Mouse (Mus musculus): ENCODE measurements around the gene Ak8. TPM values are rescaled to one million over a fixed set of nuclear protein-coding genes. Genes with fewer than 3 reads are reported as not detected.

Gene Ak8
- total and polyA plus RNA-seq, 3 experiments = 1.5 to 2.6 TPM; not detected in 1

GRCm38 (mm10) chr2:28756201-28756600 is 56.2 kb downstream of the Ak8 start (continued):
- TF ChIP-seq CTCF (IDR thresholded peaks at IDR 0.05 in 2 of 3, conservative IDR thresholded peaks at IDR 0.05 in 1 of 3; ENCODE audit: control insufficient read depth in 1 of 3, insufficient read depth in 1 of 3, low read depth in 2 of 3, low read length in 3 of 3, poor library complexity in 1 of 3, severe bottlenecking in 1 of 3) (peak; percentile 74 to 92 (median 81)), NRF1 (IDR thresholded peaks at IDR 0.05; ENCODE audit: insufficient read depth, low read depth, low read length, poor library complexity, severe bottlenecking) (no peak), POLR2A (IDR thresholded peaks at IDR 0.05; ENCODE audit: control insufficient read depth in 1 of 2, insufficient read depth in 1 of 2, low read depth in 1 of 2, low read length in 2 of 2, poor library complexity in 1 of 2) (no peak), ZKSCAN1 (IDR thresholded peaks at IDR 0.05; ENCODE audit: low read depth, low read length) (no peak), UBTF (IDR thresholded peaks at IDR 0.05; ENCODE audit: borderline replicate concordance, insufficient read depth, low read depth, low read length) (no peak), ZNF384 (IDR thresholded peaks at IDR 0.05; ENCODE audit: low read depth, low read length) (no peak), MAZ (IDR thresholded peaks at IDR 0.05; ENCODE audit: low read depth, low read length) (no peak), MAX (IDR thresholded peaks at IDR 0.05; ENCODE audit: low read length) (no peak), ELF1 (IDR thresholded peaks at IDR 0.05; ENCODE audit: low read depth, low read length) (peak; percentile 75; the same call in 1 of the 2 replicates)

- no peaks in the 10 kb centered on the region for H3K79me2 ChIP-seq (ENCODE audit: control insufficient read depth, insufficient read depth, low read length, poor library complexity)
- H3K9ac ChIP-seq (ENCODE audit: control insufficient read depth, low read depth, low read length, poor library complexity, severe bottlenecking) = no peak overlapping the region
- H3K36me3 ChIP-seq (ENCODE audit: control insufficient read depth in 1 of 2, insufficient read depth in 2 of 2, low read length in 2 of 2) = peaks cover 0 to 5% of the 10 kb centered on the region in 2 experiments; a peak in 2 of 4 replicates
- TF ChIP-seq RCOR1 (IDR thresholded peaks at IDR 0.05; ENCODE audit: low read depth, low read length) (no peak), CHD2 (IDR thresholded peaks at IDR 0.05; ENCODE audit: low read length) (no peak), ZC3H11A (IDR thresholded peaks at IDR 0.05; ENCODE audit: low read depth, low read length) (no peak), MAFK (IDR thresholded peaks at IDR 0.05; ENCODE audit: borderline replicate concordance, low read depth, low read length) (no peak), BHLHE40 (IDR thresholded peaks at IDR 0.05; ENCODE audit: borderline replicate concordance, low read depth, low read length) (no peak), CHD1 (IDR thresholded peaks at IDR 0.05; ENCODE audit: low read depth, low read length) (no peak), UBTF (IDR thresholded peaks at IDR 0.05; ENCODE audit: borderline replicate concordance, insufficient read depth, low read depth, low read length) (no peak), ZKSCAN1 (IDR thresholded peaks at IDR 0.05; ENCODE audit: low read depth, low read length) (no peak), E2F4 (IDR thresholded peaks at IDR 0.05; ENCODE audit: borderline replicate concordance, low read depth, low read length) (no peak), EP300 (IDR thresholded peaks at IDR 0.05; ENCODE audit: low read depth in 1 of 2, low read length in 2 of 2) (no peak), TAL1 (IDR thresholded peaks at IDR 0.05; ENCODE audit: low read length) (no peak), GATA1 (IDR thresholded peaks at IDR 0.05; ENCODE audit: low read depth, low read length) (no peak), ELF1 (IDR thresholded peaks at IDR 0.05; ENCODE audit: low read depth, low read length) (no peak), USF1 (IDR thresholded peaks at IDR 0.05; ENCODE audit: low read depth, low read length) (no peak), JUND (IDR thresholded peaks at IDR 0.05; ENCODE audit: low read depth, low read length) (no peak), MAX (IDR thresholded peaks at IDR 0.05; ENCODE audit: low read length) (no peak)
- H3K27me3 ChIP-seq (ENCODE audit: control insufficient read depth in 1 of 2, insufficient read depth in 2 of 2, low read length in 2 of 2) = no peaks in the 10 kb centered on the region
- DNase-seq (ENCODE audit: low read depth, low spot score) = no peak
- H3K4me1 ChIP-seq (ENCODE audit: control insufficient read depth in 1 of 2, insufficient read depth in 2 of 2, low read length in 2 of 2) = peaks cover 0 to 12% of the 10 kb centered on the region in 2 experiments; a peak in 2 of 4 replicates
- H3K27ac ChIP-seq (ENCODE audit: control insufficient read depth, low read depth, low read length) = no peak overlapping the region
- no peaks in the 10 kb centered on the region for H3K9me3 ChIP-seq (replicated peaks; ENCODE audit: insufficient read depth, low read length)
- H3K4me3 ChIP-seq (ENCODE audit: control insufficient read depth in 1 of 2, insufficient read depth in 1 of 2, low read depth in 2 of 2, low read length in 2 of 2) = no peak overlapping the region
These were observed 59.5 kb downstream of the Ak8 start for GRCm38 (mm10) chr2:28759441-28759840.
